Mouse (Mus musculus): ENCODE data around the gene Zfp61. TPM values are rescaled to one million over a fixed set of nuclear protein-coding genes. Genes with fewer than 3 reads are reported as not detected.

Zfp61 gene
- total RNA-seq, 2 experiments from 2014 or later: 2.5 TPM; not detected in 1

DNA sequence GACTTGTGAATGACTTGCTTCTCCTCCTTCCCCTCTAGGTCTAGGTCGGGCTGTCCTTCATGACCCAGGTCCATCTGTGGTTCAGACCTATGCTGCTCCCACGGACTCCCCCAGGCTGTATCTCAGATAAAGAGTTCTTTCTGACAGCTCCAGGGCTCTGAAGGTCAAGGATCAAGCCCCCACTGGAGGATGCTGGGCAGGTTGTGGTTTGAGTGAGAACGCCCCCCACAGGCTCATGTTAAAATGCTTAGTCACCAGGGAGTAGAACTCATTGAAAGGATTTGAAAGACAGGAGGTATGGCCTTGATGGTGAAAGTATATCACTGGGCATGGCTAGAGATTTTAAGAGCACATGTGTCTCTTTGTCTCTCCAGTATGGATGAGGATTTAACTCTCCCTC, 31.8 kb downstream of the Zfp61 start:
- no peak for ATAC-seq (replicated peaks; ENCODE audit: low FRiP score, poor library complexity, severe bottlenecking)

DNA sequence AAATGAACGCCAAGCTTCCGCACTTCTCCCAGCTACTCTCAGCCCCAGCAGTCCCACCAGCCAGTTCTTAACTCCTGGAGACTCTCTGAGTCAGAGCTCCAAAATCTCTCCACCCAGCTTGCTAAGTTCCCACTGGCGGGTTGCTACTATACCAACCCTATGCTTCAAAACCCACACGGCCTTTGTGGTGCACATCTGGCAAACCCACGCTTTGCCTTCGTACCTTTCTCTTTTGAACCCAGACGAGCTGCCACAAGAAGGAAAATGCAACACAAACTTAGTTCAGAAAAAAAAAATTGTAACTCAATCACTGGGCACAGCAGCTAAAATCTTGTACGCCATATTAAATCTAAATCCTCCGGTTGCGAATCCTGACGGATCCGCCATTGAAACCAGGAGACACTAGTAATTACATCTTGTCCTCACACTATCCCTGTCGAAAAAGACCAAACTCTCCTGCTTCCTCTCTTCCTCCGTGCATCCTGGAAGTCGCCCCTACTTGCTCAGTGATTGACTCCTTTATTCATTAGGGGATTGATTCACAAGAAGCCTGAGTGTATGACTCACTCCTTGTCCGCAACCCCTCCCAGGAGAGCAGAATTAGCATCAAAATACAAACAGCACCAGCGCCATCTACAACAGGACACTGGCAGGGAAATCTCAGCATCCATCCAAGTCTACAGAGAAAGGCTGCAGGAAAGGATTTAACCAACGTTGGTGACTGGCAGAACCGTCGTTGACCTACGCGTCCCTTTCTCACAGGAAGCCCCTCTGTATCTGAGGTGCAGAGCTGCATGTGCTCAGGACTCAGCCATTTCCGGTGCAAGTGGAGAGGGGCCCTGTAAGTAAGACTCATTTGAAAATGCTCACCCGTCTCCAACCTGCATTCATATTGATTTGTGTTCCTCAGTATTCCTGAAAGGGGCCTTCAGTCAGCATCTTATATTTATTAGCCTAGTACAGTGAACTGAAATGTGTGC, 32.6 kb downstream of the Zfp61 start:
- no peak for ATAC-seq (replicated peaks; ENCODE audit: low FRiP score, poor library complexity, severe bottlenecking)

DNA sequence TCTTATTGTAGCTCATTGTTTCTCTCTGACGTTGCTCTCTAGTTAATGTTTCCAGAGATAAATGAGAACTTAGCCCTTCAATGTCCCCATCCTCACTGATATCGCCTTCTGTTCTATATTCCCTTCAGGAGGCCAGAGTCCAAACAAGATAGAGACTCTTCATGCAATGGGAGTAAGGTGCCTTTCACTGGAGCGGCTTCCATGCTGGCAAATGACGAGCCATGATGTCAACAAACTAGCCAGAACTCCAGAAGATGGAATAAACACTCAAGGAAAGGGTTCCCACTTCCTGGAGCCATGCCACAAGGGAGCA, 41.1 kb downstream of the Zfp61 start:
- no peak for ATAC-seq (replicated peaks; ENCODE audit: low FRiP score, poor library complexity, severe bottlenecking)

DNA sequence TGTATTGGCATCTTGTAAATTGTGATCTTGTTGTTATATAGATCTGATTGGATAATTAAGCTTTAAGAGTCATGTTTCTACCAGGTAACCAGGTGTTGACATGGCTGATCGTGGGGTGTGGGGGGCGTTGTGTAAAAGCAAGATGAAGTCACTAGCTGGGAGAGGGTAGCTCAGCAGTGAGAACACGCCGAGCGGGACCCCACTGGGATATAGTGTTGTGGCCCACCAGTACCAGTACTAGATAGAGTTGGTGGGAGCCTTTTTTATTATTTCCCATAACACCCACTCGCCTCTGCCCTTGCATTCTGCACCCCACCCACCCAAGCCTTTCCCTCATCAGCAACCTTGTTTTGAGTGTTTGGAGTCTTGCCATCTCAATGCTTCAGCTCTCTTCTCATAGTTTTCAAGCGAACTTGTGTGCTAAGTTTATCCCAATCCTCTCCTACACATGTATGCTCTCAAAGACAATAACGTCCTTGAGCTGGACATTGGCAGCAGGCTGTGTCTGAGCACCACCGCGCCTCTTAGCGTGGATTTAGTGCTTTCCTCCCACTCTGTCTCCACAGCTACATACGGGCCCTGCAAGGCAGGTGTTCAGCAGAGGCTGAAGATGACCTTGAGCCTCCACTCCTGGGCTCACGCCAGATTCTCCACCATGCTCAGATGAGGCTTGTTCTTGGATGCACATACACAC, 41.6 kb downstream of the Zfp61 start:
- no peak for ATAC-seq (replicated peaks; ENCODE audit: low FRiP score, poor library complexity, severe bottlenecking)

DNA sequence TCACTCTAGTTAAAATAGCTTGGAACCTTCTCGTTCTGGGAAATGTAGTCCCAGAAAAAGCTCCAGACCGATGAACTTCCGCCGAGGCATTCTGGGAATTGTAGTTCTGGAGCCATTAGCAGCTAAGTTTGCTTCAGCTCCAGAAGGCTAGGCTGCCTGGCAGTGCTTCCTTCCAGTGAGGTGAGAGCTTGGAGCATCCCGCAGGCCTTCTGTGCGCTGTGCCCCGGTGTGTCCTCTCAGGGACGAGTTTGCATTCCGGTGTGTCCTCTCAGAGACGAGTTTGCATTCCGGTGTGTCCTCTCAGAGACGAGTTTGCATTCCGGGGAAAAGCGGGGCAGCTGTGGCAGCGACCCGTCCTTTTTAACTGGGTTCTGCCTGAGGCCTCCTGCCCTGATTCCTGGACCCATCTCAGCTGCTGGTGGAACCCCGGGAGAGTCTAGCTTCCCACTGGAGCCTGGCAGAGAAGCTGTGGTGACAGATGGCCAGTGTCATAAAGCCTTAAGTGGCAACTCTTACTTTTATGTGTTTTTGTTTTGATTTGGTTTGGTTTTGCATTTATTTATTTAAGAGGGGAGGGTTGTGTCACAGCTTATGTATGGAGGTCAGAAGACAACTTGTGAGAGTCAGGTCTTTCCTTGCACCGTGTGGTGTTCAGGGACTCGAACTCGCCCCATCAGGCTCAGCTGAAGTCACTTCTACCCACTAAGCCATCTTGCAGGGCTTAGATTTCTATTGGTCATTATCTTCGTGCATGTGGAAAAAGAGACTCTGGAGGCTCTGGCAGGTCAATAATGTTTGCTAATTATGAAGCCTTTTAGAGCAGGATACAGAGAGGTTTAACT, 46.2 kb downstream of the Zfp61 start, which contains the start of gene Zfp108:
Gene Zfp108, plus strand, starts transcription at position 162 of the 842 bp plus-strand sequence.
- no peak for ATAC-seq (replicated peaks; ENCODE audit: low FRiP score, poor library complexity, severe bottlenecking)

DNA sequence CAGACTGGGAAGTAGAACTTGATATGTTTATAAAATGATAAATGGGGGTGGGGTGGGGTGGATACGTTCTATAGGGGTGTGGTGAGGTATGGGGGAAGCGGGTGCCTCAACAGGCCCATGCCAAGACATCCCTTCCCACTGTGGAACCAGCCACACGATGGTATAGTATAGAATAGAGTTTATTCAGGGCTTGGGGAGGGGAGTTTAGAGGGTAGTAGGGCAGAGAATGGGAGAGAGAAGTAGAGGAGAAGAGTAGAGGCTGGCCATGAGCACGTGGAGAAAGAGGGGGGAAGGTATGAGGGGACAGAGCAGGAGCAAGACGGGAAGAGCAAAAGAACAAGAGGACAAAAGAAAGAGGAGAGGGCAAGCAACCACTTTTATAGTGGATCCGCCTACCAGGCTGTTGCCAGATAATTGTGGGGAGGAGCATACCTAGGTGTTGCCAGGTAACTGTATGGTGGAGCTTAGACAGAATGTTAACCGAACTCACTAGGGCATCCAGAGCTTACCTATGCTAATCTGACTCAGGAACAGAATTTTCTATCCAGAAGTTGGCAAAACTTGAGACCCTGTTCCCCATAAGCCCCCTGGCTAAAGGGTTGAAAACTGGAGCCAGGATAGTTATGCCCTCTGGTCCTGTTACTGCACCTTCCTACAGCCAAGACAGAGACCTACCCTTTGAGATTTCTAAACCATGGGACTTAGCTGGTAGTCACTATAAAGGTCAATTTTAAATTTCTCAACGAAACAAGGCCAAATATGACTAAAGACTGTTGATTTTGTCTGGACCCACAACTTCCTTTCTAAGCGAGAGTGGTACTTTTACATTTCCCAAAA, 47.0 kb downstream of the Zfp61 start:
- ATAC-seq (replicated peaks; ENCODE audit: low FRiP score, poor library complexity, severe bottlenecking): no peak

Other genes with a start within 250 kb of the Zfp61 start
- not detected in 2 replicates for gene Vmn1r183, start 248.0 kb downstream of the Zfp61 start, total RNA-seq (2015; ENCODE audit: low replicate concordance)
- gene Vmn1r183, start 248.0 kb downstream of the Zfp61 start, total RNA-seq (2017; ENCODE audit: low replicate concordance): not detected in 2 replicates
- gene Zfp180, start 219.3 kb downstream of the Zfp61 start, total RNA-seq (2015; ENCODE audit: low replicate concordance): 16.6 and 25.2 TPM in 2 replicates
- 19.4 and 20.3 TPM in 2 replicates for gene Zfp180, start 219.3 kb downstream of the Zfp61 start, total RNA-seq (2017; ENCODE audit: low replicate concordance)
- gene Zfp112, start 188.9 kb downstream of the Zfp61 start, total RNA-seq (2015; ENCODE audit: low replicate concordance): 3.2 and 4.2 TPM in 2 replicates
- gene Zfp112, start 188.9 kb downstream of the Zfp61 start, total RNA-seq (2017; ENCODE audit: low replicate concordance): 1.3 and 2.3 TPM in 2 replicates
- 5.4 TPM in 1 of 2 replicates, not detected in the other for gene Zfp235, start 167.1 kb downstream of the Zfp61 start, total RNA-seq (2015; ENCODE audit: low replicate concordance)
- not detected in 2 replicates for gene Zfp235, start 167.1 kb downstream of the Zfp61 start, total RNA-seq (2017; ENCODE audit: low replicate concordance)
- 0.42 TPM in 1 of 2 replicates, not detected in the other for gene Zfp114, start 126.2 kb downstream of the Zfp61 start, total RNA-seq (2015; ENCODE audit: low replicate concordance)
- gene Zfp114, start 126.2 kb downstream of the Zfp61 start, total RNA-seq (2017; ENCODE audit: low replicate concordance): not detected in 2 replicates
- 0.72 and 4.2 TPM in 2 replicates for gene Zfp111, start 89.8 kb downstream of the Zfp61 start, total RNA-seq (2015; ENCODE audit: low replicate concordance)
- 0.51 and 1.1 TPM in 2 replicates for gene Zfp111, start 89.8 kb downstream of the Zfp61 start, total RNA-seq (2017; ENCODE audit: low replicate concordance)
- gene Zfp109, start 63.7 kb downstream of the Zfp61 start, total RNA-seq (2015; ENCODE audit: low replicate concordance): 1.3 TPM in 1 of 2 replicates, not detected in the other
- gene Zfp109, start 63.7 kb downstream of the Zfp61 start, total RNA-seq (2017; ENCODE audit: low replicate concordance): 1.3 TPM in 1 of 2 replicates, not detected in the other
- not detected in 2 replicates for gene Zfp108, start 46.4 kb downstream of the Zfp61 start, total RNA-seq (2015; ENCODE audit: low replicate concordance)
- gene Zfp108, start 46.4 kb downstream of the Zfp61 start, total RNA-seq (2017; ENCODE audit: low replicate concordance): not detected in 2 replicates
- gene Zfp93, start 30.8 kb downstream of the Zfp61 start, total RNA-seq (2015; ENCODE audit: low replicate concordance): not detected in 2 replicates
- gene Zfp93, start 30.8 kb downstream of the Zfp61 start, total RNA-seq (2017; ENCODE audit: low replicate concordance): 0.39 and 0.83 TPM in 2 replicates
- gene Zfp94, start 15.4 kb upstream of the Zfp61 start, total RNA-seq (2015; ENCODE audit: low replicate concordance): 0.72 TPM in 1 of 2 replicates, not detected in the other
- 0.39 TPM in 1 of 2 replicates, not detected in the other for gene Zfp94, start 15.4 kb upstream of the Zfp61 start, total RNA-seq (2017; ENCODE audit: low replicate concordance)
- gene Tescl, start 32.7 kb upstream of the Zfp61 start, total RNA-seq (2015; ENCODE audit: low replicate concordance): not detected in 2 replicates
- gene Tescl, start 32.7 kb upstream of the Zfp61 start, total RNA-seq (2017; ENCODE audit: low replicate concordance): not detected in 2 replicates
- not detected in 2 replicates for gene Lypd5, start 48.0 kb upstream of the Zfp61 start, total RNA-seq (2015; ENCODE audit: low replicate concordance)
- gene Lypd5, start 48.0 kb upstream of the Zfp61 start, total RNA-seq (2017; ENCODE audit: low replicate concordance): not detected in 2 replicates
- 237 and 287 TPM in 2 replicates for gene Kcnn4, start 69.0 kb upstream of the Zfp61 start, total RNA-seq (2015; ENCODE audit: low replicate concordance)
- gene Kcnn4, start 69.0 kb upstream of the Zfp61 start, total RNA-seq (2017; ENCODE audit: low replicate concordance): 417 and 443 TPM in 2 replicates
- gene Smg9, start 98.4 kb upstream of the Zfp61 start, total RNA-seq (2015; ENCODE audit: low replicate concordance): 33.9 and 52.0 TPM in 2 replicates
- gene Smg9, start 98.4 kb upstream of the Zfp61 start, total RNA-seq (2017; ENCODE audit: low replicate concordance): 25.2 and 42.7 TPM in 2 replicates
- gene Irgc1, start 151.1 kb upstream of the Zfp61 start, total RNA-seq (2015; ENCODE audit: low replicate concordance): not detected in 2 replicates
- not detected in 2 replicates for gene Irgc1, start 151.1 kb upstream of the Zfp61 start, total RNA-seq (2017; ENCODE audit: low replicate concordance)
- gene Plaur, start 161.3 kb upstream of the Zfp61 start, total RNA-seq (2015; ENCODE audit: low replicate concordance): 2.9 and 6.1 TPM in 2 replicates
- gene Plaur, start 161.3 kb upstream of the Zfp61 start, total RNA-seq (2017; ENCODE audit: low replicate concordance): 1.1 and 7.2 TPM in 2 replicates
- gene Cadm4, start 180.8 kb upstream of the Zfp61 start, total RNA-seq (2015; ENCODE audit: low replicate concordance): not detected in 2 replicates
- not detected in 2 replicates for gene Cadm4, start 180.8 kb upstream of the Zfp61 start, total RNA-seq (2017; ENCODE audit: low replicate concordance)
- 0.84 TPM in 1 of 2 replicates, not detected in the other for gene Zfp428, start 205.8 kb upstream of the Zfp61 start, total RNA-seq (2015; ENCODE audit: low replicate concordance)
- gene Zfp428, start 205.8 kb upstream of the Zfp61 start, total RNA-seq (2017; ENCODE audit: low replicate concordance): 2.0 TPM in 1 of 2 replicates, not detected in the other
- not detected in 2 replicates for gene AC161166.1, start 211.2 kb upstream of the Zfp61 start, total RNA-seq (2015; ENCODE audit: low replicate concordance)
- not detected in 2 replicates for gene AC161166.1, start 211.2 kb upstream of the Zfp61 start, total RNA-seq (2017; ENCODE audit: low replicate concordance)
- 1.1 and 1.3 TPM in 2 replicates for gene Irgq, start 229.5 kb upstream of the Zfp61 start, total RNA-seq (2015; ENCODE audit: low replicate concordance)
- 0.90 and 2.8 TPM in 2 replicates for gene Irgq, start 229.5 kb upstream of the Zfp61 start, total RNA-seq (2017; ENCODE audit: low replicate concordance)
- gene Pinlyp, start 244.9 kb upstream of the Zfp61 start, total RNA-seq (2015; ENCODE audit: low replicate concordance): not detected in 2 replicates
- not detected in 2 replicates for gene Pinlyp, start 244.9 kb upstream of the Zfp61 start, total RNA-seq (2017; ENCODE audit: low replicate concordance)
- gene Xrcc1, start 245.1 kb upstream of the Zfp61 start, total RNA-seq (2015; ENCODE audit: low replicate concordance): 37.1 and 39.4 TPM in 2 replicates
- 36.7 and 62.5 TPM in 2 replicates for gene Xrcc1, start 245.1 kb upstream of the Zfp61 start, total RNA-seq (2017; ENCODE audit: low replicate concordance)